Mouse (Mus musculus) large intestine, adult 2 months (tissue): ENCODE results near the gene Trap1. TPM values are rescaled to one million over a fixed set of nuclear protein-coding genes. Genes with fewer than 3 reads are reported as not detected.

Source experiments
- polyA plus RNA-seq: library from polyadenylated mRNA; depleted of rRNA; stranded (reverse); fragments of >200 nt; gene quantifications from 2 replicates; pipeline ENCODE4 v1.2.3, GENCODE M21; 2012; rRNA removed

The Trap1 gene
- polyA plus RNA-seq, 1 experiment, result 69.2 TPM

Other genes starting within 250 kb of the Trap1 start
- gene Olfr15, start 246.9 kb downstream of the Trap1 start, polyA plus RNA-seq, result not detected in 2 replicates
- 0.50 and 0.67 TPM in 2 replicates for gene Zfp174, start 230.6 kb downstream of the Trap1 start, polyA plus RNA-seq
- gene Naa60, start 205.5 kb downstream of the Trap1 start, polyA plus RNA-seq, result 60.0 and 71.0 TPM in 2 replicates
- 1.4 and 2.3 TPM in 2 replicates for gene Zfp597, start 193.3 kb downstream of the Trap1 start, polyA plus RNA-seq
- 0.22 TPM in 1 of 2 replicates, not detected in the other for gene Gm20695, start 193.2 kb downstream of the Trap1 start, polyA plus RNA-seq
- 6.1 and 8.4 TPM in 2 replicates for gene 1700037C18Rik, start 169.1 kb downstream of the Trap1 start, polyA plus RNA-seq
- gene Cluap1, start 169.0 kb downstream of the Trap1 start, polyA plus RNA-seq, result 3.5 and 4.1 TPM in 2 replicates
- 3.1 and 5.8 TPM in 2 replicates for gene Nlrc3, start 101.2 kb downstream of the Trap1 start, polyA plus RNA-seq
- gene Slx4, start 74.1 kb downstream of the Trap1 start, polyA plus RNA-seq, result 14.2 and 29.3 TPM in 2 replicates
- 50.8 and 415 TPM in 2 replicates for gene Dnase1, start 40.9 kb downstream of the Trap1 start, polyA plus RNA-seq
- gene Crebbp, start 136.2 kb upstream of the Trap1 start, polyA plus RNA-seq, result 18.2 and 23.9 TPM in 2 replicates